Mouse (Mus musculus) urinary bladder, postnatal 36 days (tissue): Measurements from ENCODE around the gene Vmn2r59.
"Not testable (repeated sequence)": the region's sequence is repeated elsewhere in the genome, so short reads cannot be mapped to it uniquely, and the experiment has no call there.

ENCODE experiments used
- DNase-seq, 2 experiments: peaks; one replicate each; pipeline ENCODE4 v3.0.0; 2022; ENCODE audit warnings: low spot score in 2 of 2, mixed read lengths in 1 of 2

Vmn2r59 gene

GRCm38 (mm10) chr7:42058923-42059322 is at the start of gene Vmn2r59:
Vmn2r59 (minus strand) TSS chr7:42059023.
- no peak for DNase-seq

- DNase-seq = no peak
Observed at GRCm38 (mm10) chr7:42107470-42107869, 48.6 kb upstream of the Vmn2r59 start, which contains the start of gene Vmn2r60. Vmn2r60 (plus strand) TSS chr7:42107770.

GRCm38 (mm10) chr7:42107061-42107460 is 48.2 kb upstream of the Vmn2r59 start:
- not testable (repeated sequence) for DNase-seq
